Mouse (Mus musculus): ENCODE results near the gene Rgs11. TPM values are rescaled to one million over a fixed set of nuclear protein-coding genes. Genes with fewer than 3 reads are reported as not detected.

Rgs11 gene
- polyA plus RNA-seq, 1 experiment from 2014 or later = 15.9 TPM

DNA sequence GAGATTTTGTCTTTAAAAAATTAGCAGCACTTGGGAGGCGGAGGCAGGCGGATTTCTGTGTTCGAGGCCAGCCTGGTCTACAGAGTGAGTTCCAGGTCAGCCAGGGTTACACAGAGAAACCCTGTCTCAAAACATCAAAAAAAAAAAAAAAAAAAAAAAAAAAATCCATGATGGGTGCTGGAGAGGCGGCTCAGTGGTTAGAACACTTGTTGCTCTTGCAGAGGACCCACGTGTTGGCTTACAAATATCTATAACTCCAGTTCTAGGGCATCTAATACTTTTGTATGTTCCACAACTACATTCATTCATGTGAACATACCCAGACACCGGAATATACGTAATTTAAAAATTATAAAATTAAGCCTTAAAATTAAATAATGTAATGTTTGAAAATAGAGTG, 52.6 kb downstream of the Rgs11 start:
- H3K4me1 ChIP-seq (replicated peaks) = peaks cover 18% of the 10 kb centered on the region
- no peak for ATAC-seq (ENCODE audit: low read depth)
- H3K9ac ChIP-seq = no peak overlapping the region
- no peak overlapping the region for H3K4me3 ChIP-seq
- 91% methylated on average over 7 of the region's 7 CpGs for WGBS
- no peak overlapping the region for H3K4me2 ChIP-seq
- no peak overlapping the region for H3K27ac ChIP-seq (replicated peaks)
- H3K9me3 ChIP-seq = no peaks in the 10 kb centered on the region
- peaks cover 44% of the 10 kb centered on the region for H3K36me3 ChIP-seq
- no peaks in the 10 kb centered on the region for H3K27me3 ChIP-seq

Other genes with a start within 250 kb of the Rgs11 start
- 16.7 and 20.5 TPM in 2 replicates for gene Capn15, start 217.2 kb upstream of the Rgs11 start, polyA plus RNA-seq (2015; fragmentation: Nextera tagmentation; extraction: Ambion mirVana)
- gene Rab11fip3, start 133.4 kb upstream of the Rgs11 start, polyA plus RNA-seq (2015; fragmentation: Nextera tagmentation; extraction: Ambion mirVana) = 25.9 and 28.3 TPM in 2 replicates
- gene Decr2, start 112.6 kb upstream of the Rgs11 start, polyA plus RNA-seq (2015; fragmentation: Nextera tagmentation; extraction: Ambion mirVana) = 32.7 and 35.1 TPM in 2 replicates
- 29.6 and 32.2 TPM in 2 replicates for gene Nme4, start 107.3 kb upstream of the Rgs11 start, polyA plus RNA-seq (2015; fragmentation: Nextera tagmentation; extraction: Ambion mirVana)
- gene Tmem8, start 89.7 kb upstream of the Rgs11 start, polyA plus RNA-seq (2015; fragmentation: Nextera tagmentation; extraction: Ambion mirVana) = 3.3 TPM in 2 replicates
- gene Mrpl28, start 79.5 kb upstream of the Rgs11 start, polyA plus RNA-seq (2015; fragmentation: Nextera tagmentation; extraction: Ambion mirVana) = 171 and 174 TPM in 2 replicates
- 7.1 and 11.6 TPM in 2 replicates for gene Axin1, start 64.3 kb upstream of the Rgs11 start, polyA plus RNA-seq (2015; fragmentation: Nextera tagmentation; extraction: Ambion mirVana)
- 0.45 TPM in 1 of 2 replicates, not detected in the other for gene Pdia2, start 3.9 kb upstream of the Rgs11 start, polyA plus RNA-seq (2015; fragmentation: Nextera tagmentation; extraction: Ambion mirVana)
- 102 and 117 TPM in 2 replicates for gene Arhgdig, start 4.8 kb downstream of the Rgs11 start, polyA plus RNA-seq (2015; fragmentation: Nextera tagmentation; extraction: Ambion mirVana)
- 33.7 and 35.3 TPM in 2 replicates for gene Fam234a, start 41.3 kb downstream of the Rgs11 start, polyA plus RNA-seq (2015; fragmentation: Nextera tagmentation; extraction: Ambion mirVana)
- 113 and 116 TPM in 2 replicates for gene Luc7l, start 49.9 kb downstream of the Rgs11 start, polyA plus RNA-seq (2015; fragmentation: Nextera tagmentation; extraction: Ambion mirVana)
- gene Neurl1b, start 211.9 kb downstream of the Rgs11 start, polyA plus RNA-seq (2015; fragmentation: Nextera tagmentation; extraction: Ambion mirVana) = 0.47 and 0.49 TPM in 2 replicates